Mouse (Mus musculus) lung, postnatal 4 days (tissue): Measurements from ENCODE around the gene Serbp1.

ENCODE experiments used
- DNase-seq, 2 experiments: peaks; one replicate each; pipeline ENCODE4 v3.0.0; 2021

The Serbp1 gene

GRCm38 (mm10) chr6:67235649-67236048 is 2.3 kb upstream of the Serbp1 start:
- no peak for DNase-seq

GRCm38 (mm10) chr6:67236491-67237234 is 1.3 kb upstream of the Serbp1 start:
- DNase-seq = no peak

DNA sequence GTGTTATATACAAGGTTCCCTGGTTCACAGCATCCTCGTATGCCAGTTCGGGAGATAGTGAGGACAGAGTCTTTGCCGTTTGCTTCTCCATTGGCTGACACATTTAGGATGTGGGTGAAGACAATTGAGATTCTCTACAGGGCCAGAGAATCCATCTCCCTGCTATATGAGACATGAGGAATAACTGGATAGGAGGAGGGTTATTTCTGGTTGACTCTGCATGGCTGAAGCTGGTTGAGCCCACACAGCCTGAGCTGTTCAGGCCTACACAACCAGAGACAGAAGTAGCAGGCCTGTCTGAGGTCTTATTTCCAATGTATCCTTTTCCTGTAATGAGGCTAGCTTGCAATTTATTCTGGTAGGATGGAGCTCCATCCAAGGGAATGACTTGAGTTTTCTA is 3.3 kb downstream of the Serbp1 start:
- no peak for DNase-seq

GRCm38 (mm10) chr6:67243765-67244420 is 5.9 kb downstream of the Serbp1 start:
- DNase-seq = no peak

DNA sequence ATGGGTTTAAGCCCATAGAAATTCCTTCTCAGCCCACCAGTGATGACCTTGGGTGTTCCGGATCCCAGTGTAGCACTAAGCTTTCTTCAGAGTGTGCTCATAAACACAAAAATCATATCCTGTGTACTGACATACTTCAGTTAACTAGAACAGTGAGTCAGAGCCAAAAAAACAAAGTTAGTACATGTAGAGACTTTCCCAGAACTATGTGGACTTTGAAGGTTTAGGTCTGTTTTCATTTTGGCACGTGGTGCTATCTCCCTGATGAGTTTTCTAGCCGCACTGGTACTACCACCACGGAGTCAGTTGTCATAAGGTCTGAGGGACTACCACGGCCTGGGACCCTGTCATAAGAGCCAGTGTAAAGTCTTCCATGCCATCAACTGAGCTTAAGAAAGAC is 6.5 kb downstream of the Serbp1 start:
- DNase-seq = no peak

- DNase-seq = no peak
These were observed 13.1 kb downstream of the Serbp1 start for GRCm38 (mm10) chr6:67251095-67251494.

DNA sequence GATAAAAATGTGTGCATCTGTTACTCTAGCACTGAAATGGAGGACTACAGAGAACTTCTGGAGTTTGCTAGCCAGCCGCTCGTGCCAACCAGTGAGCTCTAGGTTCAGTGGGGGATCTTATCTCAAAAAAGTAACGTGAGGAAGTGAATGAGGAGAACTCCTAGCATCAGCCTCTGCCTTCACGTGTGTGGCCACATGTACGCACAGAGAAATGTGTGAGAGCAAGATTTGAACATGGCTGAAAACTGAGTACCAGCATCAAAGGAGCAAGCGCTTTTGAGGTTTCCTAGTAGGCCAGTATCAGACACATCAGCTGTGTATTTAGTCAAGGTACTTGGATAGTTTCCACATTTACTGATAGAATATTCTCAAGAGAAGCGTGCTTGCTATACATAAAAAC is 27.0 kb downstream of the Serbp1 start:
- no peak for DNase-seq

- no peak for DNase-seq
These were observed 28.2 kb downstream of the Serbp1 start for GRCm38 (mm10) chr6:67266159-67266657.

DNA sequence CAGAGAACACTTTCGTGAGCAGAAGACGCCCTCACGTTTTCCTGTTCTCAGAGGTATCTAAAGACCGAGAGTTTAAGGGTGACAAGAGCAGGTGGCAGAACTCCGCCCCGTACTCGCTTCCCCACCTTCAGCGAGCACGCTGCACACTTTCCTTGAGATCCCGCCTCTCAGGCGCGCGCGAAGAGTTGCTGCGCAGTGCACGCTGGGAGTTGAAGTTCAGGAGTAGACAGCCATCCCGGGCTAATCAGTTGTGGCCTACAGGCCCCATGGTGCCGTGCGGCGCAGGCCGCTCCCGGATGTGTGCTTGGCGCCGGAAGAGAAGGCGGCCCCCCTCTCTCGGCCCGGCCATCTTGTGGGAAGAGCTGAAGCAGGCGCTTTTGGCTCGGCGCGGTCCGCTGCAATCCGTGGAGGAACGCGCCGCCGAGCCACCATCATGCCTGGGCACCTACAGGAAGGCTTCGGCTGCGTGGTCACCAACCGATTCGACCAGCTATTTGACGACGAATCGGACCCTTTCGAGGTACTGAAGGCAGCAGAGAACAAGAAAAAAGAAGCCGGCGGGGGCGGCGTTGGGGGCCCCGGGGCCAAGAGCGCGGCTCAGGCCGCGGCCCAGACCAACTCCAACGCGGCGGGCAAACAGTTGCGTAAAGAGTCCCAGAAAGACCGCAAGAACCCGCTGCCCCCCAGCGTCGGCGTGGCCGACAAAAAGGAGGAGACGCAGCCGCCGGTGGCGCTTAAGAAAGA is 28.9 kb downstream of the Serbp1 start:
- DNase-seq = peak; percentile 95 to 98

GRCm38 (mm10) chr6:67267408-67268244 is 29.6 kb downstream of the Serbp1 start:
- DNase-seq = peak; percentile 51 to 56

DNA sequence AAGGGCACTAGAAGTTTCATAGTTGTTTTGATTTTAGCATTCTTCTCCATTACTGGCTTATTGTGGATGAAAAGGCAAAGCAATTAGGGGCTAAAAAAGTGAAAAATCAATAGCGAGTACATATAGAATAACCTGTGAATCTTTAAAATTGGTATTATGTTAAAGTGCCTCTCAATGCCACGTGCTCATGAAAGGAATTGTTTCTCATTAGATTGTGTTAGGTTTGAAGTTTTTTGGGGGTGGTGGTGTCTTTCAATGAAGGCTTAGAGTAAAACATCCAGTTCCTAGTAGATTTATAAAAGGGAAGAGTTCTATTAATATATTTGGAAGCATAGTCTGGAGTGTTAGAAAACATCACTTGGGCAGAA is 30.3 kb downstream of the Serbp1 start:
- no peak for DNase-seq

GRCm38 (mm10) chr6:67268983-67269382 is 31.0 kb downstream of the Serbp1 start:
- no peak for DNase-seq

DNA sequence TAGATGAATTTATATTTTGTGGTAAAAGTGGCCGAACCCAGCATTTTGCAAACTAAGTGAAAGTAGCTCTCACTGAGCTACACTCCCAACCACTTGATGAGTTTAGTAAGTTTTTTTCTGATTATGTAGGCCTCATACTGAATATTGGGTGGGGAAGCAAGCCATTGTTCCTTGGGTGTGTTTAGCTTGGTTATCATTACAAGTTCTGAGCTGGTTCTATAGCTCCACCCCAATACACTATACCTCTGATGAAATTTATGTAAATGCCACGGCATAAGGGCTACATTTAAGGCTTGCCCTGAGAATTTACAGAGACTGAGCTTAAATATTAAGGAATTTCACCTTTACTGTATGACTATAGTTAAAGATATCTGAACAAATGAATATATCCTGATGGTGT is 31.5 kb downstream of the Serbp1 start:
- DNase-seq = no peak

DNA sequence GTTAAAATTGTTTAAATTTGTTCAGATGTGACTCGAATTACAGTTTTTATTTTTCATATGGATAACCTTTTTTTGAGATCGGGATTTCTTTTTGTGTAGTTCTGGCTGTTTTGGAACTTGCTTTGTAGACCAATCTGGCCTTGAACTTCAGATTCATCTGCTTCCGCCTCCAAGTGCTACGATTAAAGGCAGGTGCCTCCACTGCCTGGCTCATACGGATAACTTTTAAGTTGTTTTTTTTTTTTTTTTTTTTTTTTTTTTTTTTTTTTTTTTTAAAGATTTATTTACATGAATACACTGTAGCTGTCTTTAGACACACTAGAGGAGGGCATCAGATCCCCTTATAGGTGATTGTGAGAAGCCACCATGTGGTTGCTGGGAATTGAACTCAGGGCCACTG is 40.0 kb downstream of the Serbp1 start:
- no peak for DNase-seq

DNA sequence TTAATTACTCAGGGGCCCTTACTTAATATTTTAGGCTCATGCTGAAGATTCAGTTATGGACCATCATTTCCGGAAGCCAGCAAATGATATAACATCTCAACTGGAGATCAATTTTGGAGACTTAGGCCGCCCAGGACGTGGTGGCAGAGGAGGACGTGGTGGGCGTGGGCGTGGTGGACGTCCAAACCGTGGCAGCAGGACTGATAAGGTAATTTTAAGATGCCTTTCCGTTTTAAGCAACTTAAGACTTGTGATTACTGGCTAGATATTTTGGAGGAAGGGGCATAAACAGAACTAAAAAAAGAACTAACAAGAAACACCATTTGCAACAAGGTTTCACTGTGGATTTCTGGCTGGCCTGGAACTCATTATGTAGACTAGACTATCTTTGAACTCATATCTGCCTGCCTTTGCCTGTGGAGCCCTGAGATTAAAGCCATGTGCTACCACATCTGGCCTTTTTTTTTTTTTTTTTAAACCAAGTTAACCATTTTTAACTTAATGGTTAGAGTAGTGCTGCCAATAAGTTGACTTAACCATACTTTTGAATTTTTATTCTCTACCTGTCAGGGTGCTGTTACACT is 43.7 kb downstream of the Serbp1 start:
- DNase-seq = no peak

DNA sequence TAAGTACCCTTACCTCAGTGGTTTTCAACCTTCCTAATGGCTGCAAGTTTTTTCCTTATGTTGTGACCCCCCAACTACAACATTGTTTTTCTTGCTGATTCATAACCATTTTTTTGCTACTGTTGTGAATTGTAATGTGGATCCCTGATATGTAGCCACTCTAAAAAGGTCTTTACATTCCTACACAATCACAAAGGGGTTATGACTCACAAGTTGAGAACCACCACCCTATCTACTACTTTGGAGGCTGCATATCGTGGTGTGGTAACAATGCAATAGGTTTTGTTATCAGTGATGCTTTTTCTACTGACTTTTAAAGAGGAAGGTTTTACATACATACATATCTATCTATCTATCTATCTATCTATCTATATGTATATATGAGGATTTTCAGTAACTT is 44.9 kb downstream of the Serbp1 start:
- DNase-seq = no peak

- DNase-seq = no peak
These were observed 54.2 kb downstream of the Serbp1 start for GRCm38 (mm10) chr6:67292042-67292623.

- no peak for DNase-seq
These were observed 58.1 kb downstream of the Serbp1 start for GRCm38 (mm10) chr6:67296126-67296525.

DNA sequence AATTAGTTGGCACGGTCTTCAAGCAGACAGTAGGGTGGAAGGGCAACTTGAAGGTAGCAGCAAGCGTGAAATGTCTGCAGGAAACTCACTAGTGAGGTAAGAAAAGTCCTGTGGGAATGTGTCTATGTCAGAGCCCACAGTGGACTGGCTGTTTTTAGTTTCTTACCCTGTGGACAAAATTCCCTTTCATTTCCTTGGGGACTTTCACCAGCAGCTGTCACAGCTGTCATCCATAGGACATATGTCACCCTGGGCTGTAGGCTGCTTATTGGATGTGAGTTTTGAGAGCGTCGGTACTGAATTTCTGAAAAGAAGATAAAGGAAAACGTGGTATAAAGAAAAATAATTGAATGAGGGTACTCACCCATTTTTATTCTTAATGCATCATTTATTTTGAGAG is 60.8 kb downstream of the Serbp1 start:
- DNase-seq = no peak

- DNase-seq = no peak
These were observed 62.3 kb downstream of the Serbp1 start for GRCm38 (mm10) chr6:67300300-67300699.

DNA sequence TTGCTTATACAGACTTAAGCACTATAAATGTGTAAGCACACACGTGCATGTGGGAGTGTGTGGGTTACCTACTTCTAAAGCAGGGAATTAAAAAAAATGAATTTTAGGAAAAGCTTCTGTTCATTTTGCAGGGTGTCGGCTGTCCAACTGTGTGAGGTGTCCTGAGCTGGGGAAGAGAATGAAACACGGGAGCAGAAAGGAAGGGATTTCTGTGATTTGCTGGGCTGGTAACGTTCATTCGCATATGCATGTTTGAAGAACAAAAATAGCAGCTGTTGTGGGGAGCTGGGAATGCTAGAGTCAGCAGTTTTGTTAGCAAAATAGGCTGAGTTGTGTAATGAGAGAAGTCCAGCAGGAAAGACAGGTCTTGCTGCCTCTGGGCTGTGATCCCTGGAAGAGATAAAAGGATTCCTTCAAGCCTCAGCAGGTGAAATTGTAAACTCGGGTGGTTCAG is 62.8 kb downstream of the Serbp1 start:
- no peak for DNase-seq

- DNase-seq = no peak
These were observed 63.3 kb downstream of the Serbp1 start for GRCm38 (mm10) chr6:67301230-67301629.
